Mouse (Mus musculus) cerebellum, adult 18-20 months (tissue): ENCODE measurements around the gene Spocd1.

Experiments
- DNase-seq, 2 experiments: peaks; one replicate each; pipeline ENCODE4 v3.0.0; 2021

Gene Spocd1

DNA sequence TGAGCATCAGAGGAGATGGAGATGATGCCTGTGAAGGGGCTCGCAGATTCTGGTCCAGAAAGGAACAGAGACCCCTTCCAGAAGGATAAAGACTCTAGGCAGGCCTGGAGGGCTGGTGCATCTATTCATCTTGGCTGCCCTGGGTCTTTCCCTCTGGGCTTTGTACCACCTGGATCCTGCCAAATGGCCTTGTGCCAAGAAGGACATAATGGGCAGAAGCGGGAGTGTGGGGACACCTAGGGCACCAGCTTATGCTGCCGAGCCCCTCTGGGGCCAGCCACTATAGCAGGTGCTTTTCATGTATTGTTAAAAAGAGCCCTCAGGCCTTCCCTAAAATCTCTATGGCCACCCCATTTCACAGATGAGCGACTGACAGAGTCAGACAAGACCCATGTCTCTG lies 49.2 kb downstream of the Spocd1 start:
- DNase-seq: no peak

DNA sequence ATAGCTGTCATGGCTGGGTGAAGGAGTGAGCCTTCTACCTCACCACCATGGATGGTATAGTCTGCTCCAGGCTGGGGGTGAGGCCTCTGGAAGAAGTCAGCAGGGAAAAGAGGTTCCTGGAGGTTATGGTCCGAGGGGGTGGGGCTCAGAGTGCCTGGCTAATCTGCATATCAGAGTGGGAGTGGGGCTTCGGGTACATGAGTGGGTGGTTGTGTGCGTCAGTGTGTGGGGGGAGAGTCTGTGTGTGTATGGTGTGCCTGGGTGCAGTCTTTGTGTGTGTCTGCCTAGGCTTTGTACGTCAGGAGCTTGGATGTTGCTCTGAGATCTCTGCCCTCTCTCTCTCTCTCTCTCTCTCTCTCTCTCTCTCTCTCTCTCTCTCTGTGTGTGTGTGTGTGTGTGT lies 49.9 kb downstream of the Spocd1 start:
- DNase-seq: no peak

DNA sequence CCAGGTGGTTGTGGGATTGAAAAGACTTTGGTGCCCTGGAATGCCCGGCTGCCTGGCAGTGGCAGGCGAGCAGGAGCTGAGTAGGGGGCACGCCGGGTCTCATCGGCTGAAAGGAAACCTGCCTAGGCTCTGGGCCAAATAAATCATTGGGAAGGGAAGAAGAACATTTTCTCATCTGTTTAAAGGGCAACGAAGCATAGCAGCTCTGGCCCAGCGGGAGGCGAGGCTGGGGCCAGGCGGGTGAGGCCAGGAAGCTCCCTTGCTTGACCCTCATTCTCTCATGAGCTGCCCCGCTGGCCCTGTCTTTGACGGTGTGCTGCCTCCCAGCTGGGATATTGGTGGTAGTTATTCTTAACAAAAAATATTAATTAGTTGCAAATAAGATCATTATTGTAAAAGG lies 52.6 kb downstream of the Spocd1 start:
- no peak for DNase-seq

DNA sequence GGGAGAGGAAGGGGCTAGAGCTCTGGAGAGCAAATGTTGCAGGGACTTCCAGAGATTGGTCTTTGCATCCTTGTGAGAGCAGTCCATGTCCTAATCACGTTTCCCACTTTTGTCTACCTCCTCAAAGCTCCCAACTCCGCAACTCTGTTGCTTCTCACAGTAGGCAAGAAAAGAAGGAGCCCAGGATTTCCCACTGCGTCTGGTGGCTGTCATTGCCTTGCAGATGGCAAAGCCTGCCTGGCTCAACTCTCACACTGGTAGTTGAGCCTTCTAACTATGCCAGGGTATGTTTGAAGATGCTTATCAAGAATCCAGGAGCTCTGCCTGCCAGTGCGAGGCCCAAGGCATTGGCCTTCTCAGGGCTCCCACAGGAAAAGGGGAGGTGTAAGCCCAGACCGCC lies 54.0 kb downstream of the Spocd1 start:
- DNase-seq: no peak

DNA sequence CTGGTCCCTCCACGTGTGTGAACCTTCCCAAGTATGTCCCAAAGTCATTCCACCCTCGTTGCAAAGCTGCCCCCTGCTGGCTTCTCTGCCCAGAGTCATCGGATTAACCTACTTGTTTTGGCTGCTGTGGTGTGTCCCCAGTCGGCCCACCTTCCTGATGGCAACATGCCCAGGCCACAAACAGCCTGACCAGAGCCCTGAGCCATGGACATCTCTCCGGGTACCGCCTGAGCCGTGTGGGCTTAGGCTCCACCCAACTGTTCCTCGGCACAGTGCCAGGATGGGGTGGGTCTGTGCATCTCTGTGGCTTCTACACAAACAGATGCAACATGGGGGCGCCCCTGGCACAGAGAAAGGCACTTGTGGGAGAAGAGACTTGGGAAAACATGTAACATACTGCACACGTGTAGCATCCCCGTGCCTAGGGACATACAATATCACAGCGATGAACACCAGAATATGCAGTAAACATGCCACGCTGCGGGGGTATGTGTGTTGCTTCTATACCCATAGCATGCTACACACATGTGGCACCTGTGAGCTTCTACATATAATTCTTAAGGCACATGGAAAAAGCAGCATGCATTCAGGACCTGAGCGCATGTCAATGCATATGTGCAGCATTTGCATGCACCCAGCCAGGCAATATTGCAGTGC lies 54.8 kb downstream of the Spocd1 start:
- DNase-seq: peak; percentile 75 to 77

DNA sequence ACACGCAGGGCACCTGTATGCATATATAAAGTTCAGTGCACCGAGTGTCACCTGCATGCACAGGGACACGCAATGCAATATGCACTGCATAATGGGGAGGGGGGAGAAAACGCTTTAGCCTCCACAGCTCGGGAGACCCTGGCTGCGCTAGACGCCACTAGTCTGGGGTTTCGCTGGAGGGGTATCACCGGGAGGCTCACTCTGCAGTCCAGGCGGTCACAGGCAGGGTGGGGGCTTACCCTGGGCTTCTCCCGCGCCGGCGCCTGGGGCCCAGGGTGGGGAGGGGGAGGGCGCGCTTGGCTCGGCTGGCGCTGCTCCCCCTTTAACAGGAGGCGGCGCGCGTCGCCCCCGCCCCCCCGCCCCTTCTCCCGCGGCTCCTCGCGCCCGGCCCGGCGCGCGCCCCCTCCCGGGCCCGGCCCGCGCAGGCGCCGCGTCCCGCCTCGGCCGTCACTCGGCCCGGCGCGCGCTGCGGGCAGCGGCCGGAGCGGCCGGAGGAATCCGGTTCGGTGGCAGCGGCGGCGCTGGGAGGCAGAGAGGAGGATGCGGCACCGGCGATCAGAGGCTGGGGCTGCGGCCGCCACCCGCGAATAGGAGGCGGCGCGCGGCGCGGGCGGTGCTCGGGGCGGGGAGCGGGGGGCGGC lies 55.5 kb downstream of the Spocd1 start, which contains the start of gene Adgrb2:
Adgrb2 (plus strand) TSS at position 450 of the 641 bp plus-strand sequence.
- peak; percentile 54 to 72 for DNase-seq

DNA sequence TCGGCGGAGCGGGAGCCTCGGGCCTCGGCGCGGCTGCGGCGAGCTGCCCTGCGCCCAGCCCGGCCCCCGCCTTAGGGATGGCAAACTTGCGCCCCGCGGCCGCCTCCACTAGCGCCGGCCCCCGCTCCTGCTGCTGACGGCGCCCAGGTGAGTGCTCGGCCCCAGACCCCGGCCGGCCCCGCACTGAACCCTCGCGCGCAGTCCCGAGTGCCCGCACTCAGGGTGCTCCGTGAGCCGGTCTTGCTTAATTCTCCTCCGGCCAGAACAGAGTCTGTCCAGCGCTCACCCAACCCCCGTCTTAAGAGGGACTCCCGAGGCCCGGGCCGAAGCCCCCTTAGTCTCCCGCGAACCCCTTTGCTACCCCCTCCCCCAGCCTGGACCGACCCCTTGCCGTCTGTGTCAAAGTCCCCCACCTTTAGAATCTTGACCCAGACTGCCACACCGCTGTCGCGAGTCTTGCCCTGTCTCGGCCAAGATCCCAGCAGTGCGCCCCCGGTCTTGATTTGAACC lies 56.2 kb downstream of the Spocd1 start:
- peak in 1 of 2 experiments; percentile 60 for DNase-seq

DNA sequence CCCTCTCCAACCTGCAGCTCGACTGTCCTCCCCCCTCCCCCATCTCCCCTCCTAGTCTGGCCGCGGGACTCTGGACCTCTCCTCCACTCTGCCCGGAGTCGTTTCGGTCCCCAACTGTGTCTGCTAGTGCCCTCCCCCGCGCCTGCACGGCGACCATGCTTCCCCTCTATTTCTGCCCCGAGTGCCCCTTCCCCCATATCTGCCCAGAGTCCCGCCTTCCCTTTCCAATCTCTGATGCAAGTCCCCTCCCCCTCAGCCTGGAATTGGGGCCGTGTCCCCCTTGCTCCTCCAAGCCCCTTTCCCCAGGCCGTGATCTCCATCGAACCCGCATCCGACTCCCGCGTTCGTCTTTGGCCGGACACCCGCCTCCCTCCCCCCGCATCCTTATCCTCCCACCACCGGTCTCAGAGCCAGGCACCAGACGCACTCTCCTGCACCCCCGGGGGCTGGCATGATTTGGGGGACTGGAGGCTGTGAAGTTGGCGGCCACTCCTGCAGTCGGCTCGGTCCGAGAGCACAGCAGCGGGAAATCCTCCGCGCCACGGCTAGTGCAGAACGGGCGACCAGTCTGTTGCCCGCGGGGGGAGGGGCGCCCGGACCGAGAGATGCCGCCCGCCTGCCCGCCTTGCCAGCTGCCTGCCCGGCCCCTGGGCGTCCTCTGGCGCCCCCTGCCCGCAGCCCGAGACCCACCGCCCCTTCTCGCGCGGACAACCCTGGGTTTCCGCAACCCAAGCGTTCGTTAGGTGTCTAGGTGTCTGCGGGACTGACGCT lies 56.8 kb downstream of the Spocd1 start:
- DNase-seq: peak; percentile 76 to 85

DNA sequence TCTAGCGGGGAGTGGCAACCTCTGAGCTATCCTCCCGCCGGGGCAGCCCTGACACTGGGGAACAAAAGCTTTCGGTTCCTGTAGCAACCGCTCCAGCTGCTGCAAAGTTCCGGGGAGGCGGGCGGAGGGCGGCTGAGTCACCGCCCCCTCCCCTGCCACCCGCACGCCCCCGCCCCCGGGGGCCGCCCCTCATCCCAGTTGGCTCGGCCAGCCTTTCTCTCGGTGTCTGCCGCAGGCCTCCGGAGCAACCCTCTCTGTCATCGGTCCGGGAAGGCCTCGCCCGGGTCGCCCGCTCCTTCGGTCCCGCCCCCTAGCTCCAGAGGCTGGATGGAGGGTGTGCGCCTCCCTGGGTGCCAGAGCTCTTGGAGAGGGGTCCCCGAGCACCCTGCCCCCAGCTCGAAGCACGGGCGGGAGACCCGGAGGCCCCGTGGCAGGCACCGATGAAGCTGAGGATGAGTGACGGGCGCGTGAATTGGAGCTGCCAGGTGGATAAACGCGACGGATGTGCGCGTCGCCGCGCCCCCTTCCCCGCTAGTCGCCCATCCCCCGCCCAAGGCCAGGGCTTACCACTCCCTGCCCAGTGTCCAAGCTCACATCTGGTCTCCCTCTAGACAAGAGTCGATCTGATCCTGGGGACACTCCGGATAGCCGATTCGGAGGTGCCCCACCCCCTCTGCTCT lies 58.9 kb downstream of the Spocd1 start:
- no peak for DNase-seq

DNA sequence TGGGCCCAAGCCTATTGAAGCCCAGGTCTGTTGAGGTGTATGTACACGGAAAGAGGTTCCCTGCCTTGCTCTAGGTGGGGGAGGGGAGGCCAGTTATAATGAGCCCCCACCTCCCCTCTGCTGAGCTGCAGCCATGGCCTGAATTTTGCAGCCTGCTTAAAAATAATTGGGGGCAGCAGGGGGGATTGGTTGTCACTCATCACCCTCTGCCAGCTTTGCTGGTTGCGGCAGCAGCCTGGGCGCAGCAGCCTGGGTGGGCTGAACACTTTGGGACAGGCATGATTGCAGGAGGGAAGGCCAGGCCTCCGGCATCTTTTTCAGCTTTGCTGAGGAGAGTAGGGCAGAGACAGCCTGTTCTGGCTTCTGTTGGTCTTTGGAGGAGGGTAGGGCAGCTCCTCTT lies 60.9 kb downstream of the Spocd1 start:
- no peak for DNase-seq

DNA sequence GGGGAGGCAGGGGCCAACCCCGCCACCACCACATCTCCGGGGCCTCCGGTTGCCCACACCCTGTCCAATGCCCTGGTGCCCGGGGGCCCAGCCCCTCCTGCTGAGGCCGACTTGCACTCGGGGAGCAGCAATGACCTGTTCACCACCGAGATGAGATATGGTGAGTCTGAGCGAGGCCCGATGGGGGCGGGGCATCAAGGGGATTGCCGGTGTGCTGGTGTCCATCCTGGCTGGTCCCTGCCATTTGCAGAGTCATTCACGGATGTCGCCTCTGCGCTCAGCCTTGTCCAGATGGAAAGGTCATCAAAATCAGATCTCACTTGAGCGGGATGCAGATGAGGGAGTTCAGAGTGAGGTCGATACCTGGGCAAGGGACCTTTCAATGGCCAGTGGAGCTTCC lies 63.7 kb downstream of the Spocd1 start:
- no peak for DNase-seq

DNA sequence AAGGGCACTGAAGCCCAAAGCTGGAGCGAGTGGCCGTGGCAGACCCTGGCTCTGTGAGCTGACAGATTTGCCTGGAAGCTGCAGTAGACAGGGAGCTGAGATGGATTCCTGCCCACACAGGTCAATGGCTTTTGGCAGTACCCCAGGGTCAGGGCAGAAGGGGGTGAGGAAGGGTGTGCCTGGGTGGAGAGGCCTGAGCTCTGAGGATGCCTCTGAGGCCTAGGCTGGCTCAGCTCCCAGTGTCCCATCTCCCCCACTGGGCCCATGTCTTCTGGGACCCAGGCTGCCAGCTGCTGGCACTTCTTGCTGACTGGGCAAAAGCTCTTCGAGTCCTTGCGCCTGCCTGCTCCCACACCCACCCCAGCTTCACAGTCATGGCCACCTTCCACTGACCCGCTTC lies 64.2 kb downstream of the Spocd1 start:
- peak; percentile 48 to 51 for DNase-seq

DNA sequence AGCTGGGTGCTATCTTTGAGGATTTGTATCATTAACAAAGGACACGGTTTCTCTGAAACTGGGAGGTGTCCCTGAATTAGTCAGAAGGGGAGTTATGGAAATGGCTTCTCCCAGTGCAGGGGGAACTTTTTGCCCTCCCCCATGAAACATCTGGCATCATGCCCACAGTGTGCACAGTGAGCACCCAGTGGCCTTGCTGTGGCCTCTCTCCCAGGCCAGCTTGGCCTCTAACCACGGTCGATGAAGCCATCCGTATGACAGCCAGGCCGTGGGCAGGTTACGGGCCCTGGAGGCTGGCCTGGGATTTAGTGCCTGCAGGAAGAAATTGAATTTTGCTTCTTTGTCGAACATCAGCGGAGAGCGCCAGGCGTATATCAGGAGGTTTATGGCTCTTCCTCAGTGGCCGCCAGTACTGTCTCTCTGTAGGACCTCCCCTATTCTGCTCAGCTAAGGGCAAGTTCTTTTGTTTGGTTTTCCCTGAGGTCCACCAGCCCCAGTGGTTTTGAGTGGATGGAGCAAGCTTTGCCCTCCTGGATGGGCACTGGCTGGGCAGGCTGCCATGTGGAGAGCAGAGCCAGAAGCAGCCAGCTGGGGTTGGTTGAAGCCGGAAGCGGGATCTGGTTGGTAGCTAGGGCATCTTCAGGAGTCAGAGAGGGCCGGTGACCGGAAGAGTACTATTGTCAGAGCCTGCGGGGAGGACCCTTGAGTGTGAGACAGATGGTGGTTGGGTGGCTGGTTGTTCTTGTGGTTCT lies 65.1 kb downstream of the Spocd1 start:
- DNase-seq: peak in 1 of 2 experiments; percentile 32

DNA sequence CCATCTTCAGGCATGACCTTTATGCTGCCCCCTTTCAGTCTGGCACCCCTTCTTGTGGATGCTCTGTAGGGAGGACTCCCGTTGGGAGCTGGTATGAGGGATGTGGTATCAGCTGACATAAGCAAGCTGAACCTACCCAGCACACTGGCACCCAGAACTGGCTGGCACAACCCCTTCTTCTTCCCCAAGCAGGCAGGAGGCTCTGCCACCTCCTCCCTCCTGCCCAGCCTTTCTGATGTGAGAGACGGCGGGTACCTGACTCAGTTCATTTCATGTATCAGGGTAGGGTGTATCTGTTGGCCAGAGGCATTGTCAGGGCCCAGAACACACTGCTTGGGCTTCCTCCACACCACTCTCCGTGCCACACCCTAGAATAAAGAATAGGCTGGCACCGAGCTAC lies 65.7 kb downstream of the Spocd1 start:
- no peak for DNase-seq

DNA sequence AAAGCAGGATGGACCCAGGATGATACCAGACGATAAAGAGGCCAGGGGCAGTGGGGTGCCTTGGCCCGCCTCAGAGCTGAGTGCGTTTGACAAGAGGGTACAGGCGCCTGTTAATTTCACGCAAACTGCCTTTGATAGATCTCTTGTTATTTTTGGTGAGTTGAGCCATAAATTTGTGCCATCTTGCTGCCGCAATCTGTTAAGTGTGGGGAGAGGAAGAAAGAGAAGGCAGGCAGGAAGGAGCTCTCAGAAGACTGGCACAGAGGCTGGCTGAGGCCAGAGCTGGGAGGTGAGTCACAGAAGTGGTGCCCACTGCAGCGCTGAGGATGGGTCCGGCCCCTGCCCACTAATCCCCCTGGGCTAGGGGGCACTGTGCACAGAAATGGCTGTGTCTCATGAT lies 66.2 kb downstream of the Spocd1 start:
- no peak for DNase-seq

DNA sequence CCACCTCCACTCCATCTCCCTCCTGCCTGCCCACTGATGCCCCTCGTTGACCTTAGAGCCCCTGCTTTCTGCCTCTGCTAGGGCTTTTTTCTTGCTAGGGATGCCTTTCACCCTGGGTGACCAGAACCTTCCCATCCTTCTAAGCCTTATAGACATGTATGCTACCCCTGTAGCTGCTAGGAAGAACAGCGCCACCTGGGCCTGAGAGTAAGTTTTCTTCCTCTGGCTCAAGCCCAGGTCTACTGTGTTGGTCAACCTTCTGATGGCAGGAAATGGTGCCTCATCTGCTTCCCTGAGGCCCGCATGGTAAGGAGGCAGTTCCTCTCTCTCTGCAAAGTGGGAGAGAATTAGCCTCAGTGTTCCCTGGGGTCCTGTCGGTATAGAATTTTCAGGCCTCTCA lies 67.0 kb downstream of the Spocd1 start:
- no peak for DNase-seq

DNA sequence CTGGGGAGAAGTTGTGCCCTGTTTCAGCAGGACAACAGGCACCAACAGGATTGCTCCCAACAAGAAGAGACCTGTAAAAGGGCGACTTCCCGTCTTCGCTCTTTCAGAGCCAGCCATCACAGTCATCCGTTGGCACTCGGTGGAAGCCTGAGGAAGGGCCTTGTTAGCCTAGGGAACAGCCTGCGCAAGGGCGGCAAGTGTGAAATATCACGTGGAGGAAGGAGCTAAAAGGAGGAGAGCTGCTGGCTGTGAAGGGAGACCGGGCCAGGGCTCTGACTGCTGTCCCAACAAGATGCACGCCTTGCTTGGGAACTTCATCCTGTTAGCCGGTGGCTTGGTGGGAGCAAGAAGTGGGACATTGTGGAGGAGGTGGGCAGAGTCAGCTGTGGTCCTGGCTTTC lies 69.1 kb downstream of the Spocd1 start:
- DNase-seq: no peak

DNA sequence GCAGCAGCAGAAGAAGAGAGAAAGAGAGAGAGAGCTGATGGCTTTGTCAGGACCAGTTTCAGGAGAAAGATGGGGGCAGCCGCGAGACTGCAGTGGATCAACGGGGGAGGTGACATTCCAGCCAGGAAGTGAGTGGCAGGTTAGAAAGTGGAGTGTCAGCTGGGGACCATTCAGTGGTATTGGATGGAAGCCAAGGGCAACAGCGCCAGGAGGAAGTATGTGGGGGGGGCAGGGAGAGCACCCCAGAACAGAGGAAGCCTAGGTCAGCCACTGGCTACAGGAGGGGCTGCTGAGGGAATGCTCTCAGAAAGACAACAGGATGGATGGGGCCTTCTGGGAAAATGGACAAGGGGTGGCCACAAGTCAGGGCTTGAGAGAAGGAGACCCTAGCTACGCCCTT lies 72.7 kb downstream of the Spocd1 start:
- DNase-seq: no peak

DNA sequence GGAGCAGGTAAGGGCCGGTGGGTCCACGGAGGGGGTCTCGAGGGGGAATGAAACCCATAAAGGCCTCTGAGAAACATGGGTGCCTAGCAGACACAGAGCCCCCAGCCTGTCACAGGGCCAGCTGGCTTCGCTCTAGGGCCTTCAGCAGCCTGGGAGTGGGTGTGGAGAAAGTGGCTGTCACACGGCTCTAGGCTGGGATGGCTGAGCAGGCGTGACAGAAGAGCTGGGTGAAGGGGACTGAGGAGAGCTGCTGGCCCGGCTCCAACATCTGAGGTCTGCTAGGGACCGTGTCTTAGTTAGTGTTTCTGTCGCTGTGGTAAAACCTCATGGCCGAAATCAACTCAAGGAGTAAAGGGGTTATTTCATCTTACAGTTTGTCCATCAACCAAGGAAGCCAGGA lies 73.1 kb downstream of the Spocd1 start:
- DNase-seq: no peak

DNA sequence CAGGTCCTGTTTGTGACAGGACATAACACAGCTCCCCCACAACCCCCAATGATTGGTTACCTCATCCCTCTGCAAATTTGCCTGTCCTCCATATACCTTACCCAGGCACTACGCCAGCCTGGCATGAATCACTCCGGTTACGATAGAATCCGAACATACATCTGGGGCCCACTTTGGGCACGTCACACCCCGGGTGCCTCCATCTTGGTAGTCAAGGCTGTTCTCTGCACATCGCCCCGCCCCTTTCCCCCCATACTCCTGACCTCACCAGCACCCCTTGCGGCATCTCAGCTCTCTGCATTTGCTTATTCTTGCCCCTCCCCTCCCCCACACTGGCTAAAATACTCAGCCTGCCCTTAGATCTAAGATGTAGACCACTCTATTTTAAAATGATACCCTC lies 76.5 kb downstream of the Spocd1 start:
- no peak for DNase-seq

DNA sequence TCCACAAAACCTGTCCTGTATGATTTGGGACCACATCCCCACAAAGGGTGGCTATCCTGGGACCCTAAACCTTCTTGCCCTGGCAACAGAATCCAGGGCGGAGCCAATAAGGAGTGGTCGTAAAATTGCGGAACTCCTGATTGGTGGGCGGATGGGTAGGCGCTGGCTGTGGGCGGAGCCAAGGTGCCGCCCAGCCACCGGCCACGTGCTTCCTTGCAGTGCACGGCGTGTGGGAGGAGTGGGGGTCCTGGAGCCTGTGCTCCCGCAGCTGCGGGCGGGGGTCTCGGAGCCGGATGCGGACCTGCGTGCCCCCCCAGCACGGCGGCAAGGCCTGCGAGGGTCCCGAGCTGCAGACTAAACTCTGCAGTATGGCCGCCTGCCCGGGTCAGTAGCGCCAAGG lies 77.5 kb downstream of the Spocd1 start:
- DNase-seq: no peak
